Mouse (Mus musculus) megakaryocyte-erythroid progenitor cell, adult 5-6 weeks (primary cell): ENCODE data around the gene Fsip1. TPM values are rescaled to one million over a fixed set of nuclear protein-coding genes. Genes with fewer than 3 reads are reported as not detected.
A peak's percentile ranks its signal among the peaks of the same experiment; 100 is the strongest.
"Not testable (repeated sequence)": the region's sequence is repeated elsewhere in the genome, so short reads cannot be mapped to it uniquely, and the experiment has no call there.

Experiments
- ATAC-seq: replicated peaks from 2 replicates; pipeline ENCODE4 v1.8.0; 2016; ENCODE audit warnings: mild to moderate bottlenecking, inconsistent platforms; ENCODE audit not compliant: severe bottlenecking, poor library complexity, low FRiP score, low TSS enrichment
- total RNA-seq, 2 experiments: library from RNA; stranded (forward) in 1 of 2; stranded (reverse) in 1 of 2; fragments of 200-1000, 215-1000 nt in 1 of 2; fragments of >200 nt in 1 of 2; fragmentation: Nextera tagmentation in 1 of 2; gene quantifications; 2 replicates each; pipeline ENCODE4 v1.2.3; 2014 to 2017

The Fsip1 gene
- 0.76 TPM in 1 of 2 replicates, not detected in the other for total RNA-seq (2014; fragmentation: Nextera tagmentation)
- total RNA-seq (2017), result not detected in 2 replicates

- peak; percentile 99 for ATAC-seq
These were observed at the start of gene Fsip1 for GRCm38 (mm10) chr2:118256621-118257053. Fsip1 (minus strand) TSS chr2:118256966.

GRCm38 (mm10) chr2:118306522-118306895 lies 49.7 kb upstream of the Fsip1 start:
- ATAC-seq, result no peak

- no peak for ATAC-seq
These were observed 49.2 kb upstream of the Fsip1 start for GRCm38 (mm10) chr2:118305827-118306521.

GRCm38 (mm10) chr2:118303456-118303855 lies 46.7 kb upstream of the Fsip1 start:
- no peak for ATAC-seq

- no peak for ATAC-seq
These were observed 44.9 kb upstream of the Fsip1 start for GRCm38 (mm10) chr2:118301656-118302055.

GRCm38 (mm10) chr2:118301041-118301545 lies 44.3 kb upstream of the Fsip1 start:
- ATAC-seq, result no peak

GRCm38 (mm10) chr2:118299981-118300380 lies 43.2 kb upstream of the Fsip1 start:
- ATAC-seq, result no peak

- no peak for ATAC-seq
These were observed 41.8 kb upstream of the Fsip1 start for GRCm38 (mm10) chr2:118298601-118299000.

- ATAC-seq, result no peak
These were observed 41.2 kb upstream of the Fsip1 start for GRCm38 (mm10) chr2:118297966-118298365.

- ATAC-seq, result no peak
These were observed 38.7 kb upstream of the Fsip1 start for GRCm38 (mm10) chr2:118295505-118295904.

GRCm38 (mm10) chr2:118293583-118293982 lies 36.8 kb upstream of the Fsip1 start:
- no peak for ATAC-seq

- not testable (repeated sequence) for ATAC-seq
These were observed 32.3 kb upstream of the Fsip1 start for GRCm38 (mm10) chr2:118289066-118289460.

GRCm38 (mm10) chr2:118288326-118289065 lies 31.7 kb upstream of the Fsip1 start:
- ATAC-seq, result no peak

GRCm38 (mm10) chr2:118287678-118288077 lies 30.9 kb upstream of the Fsip1 start:
- ATAC-seq, result no peak

GRCm38 (mm10) chr2:118282467-118282866 lies 25.7 kb upstream of the Fsip1 start:
- ATAC-seq, result no peak

- no peak for ATAC-seq
These were observed 21.5 kb upstream of the Fsip1 start for GRCm38 (mm10) chr2:118278249-118278648.

GRCm38 (mm10) chr2:118271606-118272005 lies 14.8 kb upstream of the Fsip1 start:
- ATAC-seq, result no peak

- ATAC-seq, result no peak
These were observed 13.4 kb upstream of the Fsip1 start for GRCm38 (mm10) chr2:118270213-118270612.

- ATAC-seq, result no peak
These were observed 7.1 kb upstream of the Fsip1 start for GRCm38 (mm10) chr2:118263914-118264201.

- ATAC-seq, result peak; percentile 65
These were observed 6.6 kb upstream of the Fsip1 start for GRCm38 (mm10) chr2:118263151-118263913.
